Mouse (Mus musculus) hindbrain, embryonic 14.5 days (tissue): ENCODE results near the gene Vegfa. TPM values are rescaled to one million over a fixed set of nuclear protein-coding genes. Genes with fewer than 3 reads are reported as not detected.

Experiments used
- ATAC-seq: fragments of 200-750 bp; cut with Nextera tagmentation; 2 replicates; pipeline ENCODE4 v1.8.0; 2017; ENCODE audit warnings: moderate number of reproducible peaks, mild to moderate bottlenecking, moderate TSS enrichment, moderate library complexity; ENCODE audit not compliant: low FRiP score
- DNase-seq: peaks from one replicate; pipeline ENCODE4 v3.0.0-alpha.2; 2015; ENCODE audit warnings: low spot score
- H3K27ac ChIP-seq: fragments of 300-500 bp; sonication (generic); 2 replicates; pipeline ENCODE4 v1.5.1; 2014; ENCODE audit warnings: mild to moderate bottlenecking, moderate library complexity
- H3K27me3 ChIP-seq: fragments of 300-500 bp; sonication (generic); 2 replicates; pipeline ENCODE4 v1.6.1; 2014; ENCODE audit warnings: mild to moderate bottlenecking, low read length, mixed read lengths; ENCODE audit not compliant: control insufficient read depth, insufficient read depth
- H3K36me3 ChIP-seq: fragments of 300-500 bp; sonication (generic); replicated peaks from 2 replicates; pipeline ENCODE4 v1.6.1; 2014; ENCODE audit not compliant: control insufficient read depth, insufficient read depth
- H3K4me1 ChIP-seq: fragments of 300-500 bp; sonication (generic); replicated peaks from 2 replicates; pipeline ENCODE4 v1.6.1; 2014; ENCODE audit warnings: antibody characterized with exemption, low read length, mixed read lengths; ENCODE audit not compliant: control insufficient read depth, insufficient read depth
- H3K4me2 ChIP-seq: fragments of 300-500 bp; sonication (generic); replicated peaks from 2 replicates; pipeline ENCODE4 v1.6.1; 2014; ENCODE audit warnings: mild to moderate bottlenecking, moderate library complexity
- H3K4me3 ChIP-seq: fragments of 300-500 bp; sonication (generic); replicated peaks from 2 replicates; pipeline ENCODE4 v1.5.1; 2014; ENCODE audit warnings: mild to moderate bottlenecking, low read length
- H3K9ac ChIP-seq: fragments of 300-500 bp; sonication (generic); 2 replicates; pipeline ENCODE4 v1.6.1; 2014
- H3K9me3 ChIP-seq: fragments of 300-500 bp; sonication (generic); 2 replicates; pipeline ENCODE4 v1.6.1; 2016; ENCODE audit warnings: low read length; ENCODE audit not compliant: control insufficient read depth
- WGBS: fragments of 180-500 bp; shearing (Covaris S2); extraction: QIAGEN DNeasy Blood & Tissue Kit; methylation state at CpG from one replicate; pipeline ENCODE4 v1.1.7; 2014; 5-methylcytosine and 5-hydroxymethylcytosine counted together
- polyA plus RNA-seq: library from polyadenylated mRNA; unstranded; fragments of >200 nt; fragmentation: Nextera tagmentation; extraction: Ambion mirVana; gene quantifications from 2 replicates; pipeline ENCODE4 v1.2.1, GENCODE M21; 2014

The Vegfa gene
- polyA plus RNA-seq, 1 experiment from 2014 or later, result 6.5 TPM

DNA sequence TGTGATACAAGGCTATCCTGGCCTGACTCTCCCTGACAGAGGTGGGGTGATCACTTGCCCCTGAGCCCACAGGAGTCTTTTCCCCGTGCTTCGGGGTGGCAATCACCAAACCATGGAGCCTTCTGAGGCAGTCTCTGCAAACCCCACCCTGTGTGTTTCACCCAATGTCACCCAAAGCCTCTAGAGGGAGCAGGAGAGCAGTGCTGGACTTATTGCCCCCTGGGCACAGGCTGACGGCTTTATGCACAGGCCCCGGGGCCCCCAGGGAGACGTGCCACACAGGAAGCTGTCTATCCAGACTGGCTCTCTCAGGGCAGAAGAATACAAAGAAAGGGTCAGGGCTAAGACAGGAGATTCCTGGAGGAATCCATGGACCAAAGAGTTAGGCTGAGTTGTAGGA lies 9.1 kb upstream of the Vegfa start:
- Histone ChIP-seq H3K9me3 (no peaks in the 10 kb centered on the region), H3K27me3 (no peaks in the 10 kb centered on the region), H3K4me2 (no peak overlapping the region), H3K4me1 (no peaks in the 10 kb centered on the region), H3K9ac (no peak overlapping the region), H3K36me3 (no peaks in the 10 kb centered on the region), H3K27ac (no peak overlapping the region), H3K4me3 (no peak overlapping the region)
- ATAC-seq, result no peak
- no peak for DNase-seq
- 54% methylated on average over 5 of the region's 5 CpGs for WGBS

GRCm38 (mm10) chr17:46040561-46040960 lies 8.4 kb upstream of the Vegfa start:
- H3K9me3 ChIP-seq, result no peaks in the 10 kb centered on the region
- DNase-seq (no peak), ATAC-seq (no peak)
- H3K4me2 ChIP-seq, result no peak overlapping the region
- no peaks in the 10 kb centered on the region for H3K4me1 ChIP-seq
- H3K27me3 ChIP-seq, result no peaks in the 10 kb centered on the region
- H3K36me3 ChIP-seq, result no peaks in the 10 kb centered on the region
- 83% methylated on average over 6 of the region's 6 CpGs for WGBS
- H3K9ac ChIP-seq, result no peak overlapping the region
- H3K27ac ChIP-seq, result no peak overlapping the region
- H3K4me3 ChIP-seq, result no peak overlapping the region

GRCm38 (mm10) chr17:46038906-46039305 lies 6.7 kb upstream of the Vegfa start:
- Histone ChIP-seq H3K4me1 (no peaks in the 10 kb centered on the region), H3K9me3 (no peaks in the 10 kb centered on the region), H3K27ac (no peak overlapping the region), H3K27me3 (no peaks in the 10 kb centered on the region), H3K9ac (no peak overlapping the region), H3K4me3 (no peak overlapping the region), H3K36me3 (no peaks in the 10 kb centered on the region), H3K4me2 (no peak overlapping the region)
- WGBS, result 39% methylated on average over 3 of the region's 3 CpGs
- DNase-seq (no peak), ATAC-seq (no peak)

DNA sequence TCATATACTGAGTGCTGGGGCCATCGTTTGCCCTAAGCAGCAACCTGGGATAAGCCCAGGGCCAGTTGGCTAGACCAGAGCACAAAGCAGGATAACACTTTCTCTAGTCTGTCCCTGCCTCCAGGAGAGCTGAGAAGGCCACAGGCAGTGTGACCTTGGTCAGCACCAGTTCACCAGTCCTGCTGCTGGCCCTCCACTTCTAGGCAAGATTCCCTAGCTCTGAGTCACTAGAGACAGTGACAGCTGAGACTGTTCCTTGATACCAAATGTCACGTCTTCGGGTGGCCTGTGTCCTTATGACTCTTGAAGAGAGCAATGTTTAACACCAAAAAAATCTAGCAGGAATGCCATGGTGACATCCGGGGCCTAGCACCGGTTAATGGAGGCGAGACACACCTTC lies 4.2 kb upstream of the Vegfa start:
- H3K27ac ChIP-seq, result no peak overlapping the region
- H3K9ac ChIP-seq, result no peak overlapping the region
- WGBS, result 90% methylated on average over 6 of the region's 6 CpGs
- H3K4me2 ChIP-seq, result no peak overlapping the region
- H3K36me3 ChIP-seq, result no peaks in the 10 kb centered on the region
- H3K4me3 ChIP-seq, result no peak overlapping the region
- H3K27me3 ChIP-seq, result no peaks in the 10 kb centered on the region
- 0 out of 2 replicates have a peak, but pooled peaks cover 8% of the 10 kb centered on the region for H3K4me1 ChIP-seq
- no peaks in the 10 kb centered on the region for H3K9me3 ChIP-seq
- no peak for DNase-seq
- no peak for ATAC-seq

GRCm38 (mm10) chr17:46034110-46034509 lies 1.9 kb upstream of the Vegfa start:
- Histone ChIP-seq H3K9me3 (no peaks in the 10 kb centered on the region), H3K9ac (no peak overlapping the region), H3K36me3 (no peaks in the 10 kb centered on the region), H3K27ac (no peak overlapping the region), H3K27me3 (no peaks in the 10 kb centered on the region), H3K4me3 (no peak overlapping the region), H3K4me2 (no peak overlapping the region), H3K4me1 (peaks cover 19% of the 10 kb centered on the region)
- DNase-seq (no peak), ATAC-seq (no peak)
- WGBS, result 57% methylated on average over 6 of the region's 6 CpGs

GRCm38 (mm10) chr17:46033607-46034006 lies 1.4 kb upstream of the Vegfa start:
- Histone ChIP-seq H3K9ac (no peak overlapping the region), H3K4me1 (peaks cover 24% of the 10 kb centered on the region), H3K27me3 (no peaks in the 10 kb centered on the region), H3K36me3 (no peaks in the 10 kb centered on the region), H3K4me3 (no peak overlapping the region), H3K9me3 (no peaks in the 10 kb centered on the region), H3K4me2 (no peak overlapping the region), H3K27ac (no peak overlapping the region)
- DNase-seq (no peak), ATAC-seq (no peak)
- WGBS, result 22% methylated on average over 2 of the region's 2 CpGs

DNA sequence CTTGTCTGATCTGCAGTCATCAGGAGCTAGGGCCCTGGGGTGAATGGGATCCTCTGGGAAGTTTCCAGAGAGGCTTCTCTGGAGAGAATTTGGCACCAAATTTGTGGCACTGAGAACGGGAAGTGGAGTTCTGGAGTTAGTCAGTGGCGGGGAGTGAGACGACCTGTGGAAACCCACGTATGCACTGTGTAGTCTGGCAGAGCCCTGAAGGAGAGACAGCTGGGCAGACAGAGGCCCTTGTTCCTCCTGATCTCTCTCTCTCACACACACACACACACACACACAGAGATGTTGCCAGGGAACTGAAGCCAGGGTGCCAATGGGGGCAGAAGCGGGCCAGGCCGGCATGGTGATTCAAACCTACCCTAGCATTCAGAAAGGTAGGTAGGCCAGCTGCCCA lies 953 bp upstream of the Vegfa start:
- Histone ChIP-seq H3K4me2 (peak overlapping the region; percentile 85; the same call in 1 of the 2 replicates), H3K4me1 (peaks cover 29% of the 10 kb centered on the region), H3K9ac (no peak overlapping the region), H3K4me3 (no peak overlapping the region), H3K27me3 (no peaks in the 10 kb centered on the region), H3K27ac (no peak overlapping the region), H3K9me3 (no peaks in the 10 kb centered on the region), H3K36me3 (no peaks in the 10 kb centered on the region)
- no peak for DNase-seq
- WGBS, result 44% methylated on average over 6 of the region's 6 CpGs
- ATAC-seq, result no peak

GRCm38 (mm10) chr17:46031621-46032211 lies 453 bp downstream of the Vegfa start:
- Histone ChIP-seq H3K4me2 (peak overlapping the region; percentile 85), H3K4me3 (peak overlapping the region; percentile 78), H3K4me1 (peaks cover 42% of the 10 kb centered on the region), H3K27me3 (no peaks in the 10 kb centered on the region), H3K36me3 (no peaks in the 10 kb centered on the region), H3K27ac (peak overlapping the region; percentile 88), H3K9ac (peak overlapping the region; percentile 84), H3K9me3 (no peaks in the 10 kb centered on the region)
- under 1% methylated on average over 50 of the region's 50 CpGs for WGBS
- ATAC-seq (no peak), DNase-seq (peak; percentile 46)

DNA sequence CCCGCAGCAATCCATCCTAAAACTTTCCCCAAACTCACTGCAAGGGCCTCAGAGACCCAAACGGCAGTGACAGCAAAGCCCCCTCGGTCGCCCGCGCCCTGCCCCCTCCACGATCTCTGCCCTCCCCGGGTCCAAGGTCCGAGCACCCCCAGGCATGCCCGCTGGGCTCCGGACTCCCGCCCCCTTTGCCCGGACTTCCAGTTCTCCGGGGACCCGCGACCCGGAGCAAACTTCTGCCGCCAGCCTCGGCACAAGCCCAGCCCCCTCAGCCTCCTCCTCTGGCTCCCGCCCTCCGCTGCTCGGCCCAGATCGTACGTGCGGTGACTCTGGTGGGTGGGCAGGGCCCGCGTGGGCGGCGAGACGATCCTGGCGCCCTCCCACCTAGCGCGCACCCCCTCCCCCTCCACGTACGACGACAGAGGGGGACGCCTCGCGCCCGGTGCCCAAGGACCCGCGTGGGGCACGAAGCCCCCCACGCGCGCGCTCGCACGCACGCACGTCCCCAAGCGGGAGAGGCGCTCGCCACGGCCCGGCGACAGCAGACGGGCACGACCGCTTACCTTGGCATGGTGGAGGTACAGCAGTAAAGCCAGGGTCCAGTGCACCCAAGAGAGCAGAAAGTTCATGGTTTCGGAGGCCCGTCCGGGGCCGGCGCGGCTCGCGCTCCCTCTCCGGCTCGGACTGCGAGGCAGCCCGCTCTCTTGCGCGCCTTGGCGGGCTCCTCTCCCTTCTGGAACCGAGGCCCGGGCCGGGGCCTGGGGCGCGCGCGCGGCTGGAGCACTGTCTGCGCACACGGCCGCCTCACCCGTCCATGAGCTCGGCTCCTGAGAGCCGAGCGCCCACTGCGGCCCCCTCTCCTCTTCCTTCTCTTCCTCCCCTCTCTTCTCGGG lies 1.2 kb downstream of the Vegfa start:
- Histone ChIP-seq H3K9ac (peak overlapping the region; percentile 84), H3K36me3 (no peaks in the 10 kb centered on the region), H3K4me1 (peaks cover 50% of the 10 kb centered on the region), H3K4me2 (peak overlapping the region; percentile 85), H3K9me3 (no peaks in the 10 kb centered on the region), H3K4me3 (peak overlapping the region; percentile 78), H3K27me3 (no peaks in the 10 kb centered on the region), H3K27ac (peak overlapping the region; percentile 88)
- WGBS, result under 1% methylated on average over 76 of the region's 92 CpGs
- ATAC-seq, result peak; percentile 64
- peak; percentile 72 for DNase-seq
